Mouse (Mus musculus): ENCODE results near the gene Kdm2a. TPM values are rescaled to one million over a fixed set of nuclear protein-coding genes. Genes with fewer than 3 reads are reported as not detected.
"Not testable (repeated sequence)": the region's sequence is repeated elsewhere in the genome, so short reads cannot be mapped to it uniquely, and the experiment has no call there.

Kdm2a gene
- polyA plus RNA-seq, 1 experiment from 2014 or later: 35.5 TPM

- ATAC-seq (ENCODE audit: extremely low read depth, insufficient number of reproducible peaks, low FRiP score, low TSS enrichment); H3K27me3 ChIP-seq (replicated peaks); H3K9me3 ChIP-seq; H3K4me3 ChIP-seq; H3K9ac ChIP-seq; H3K27ac ChIP-seq (replicated peaks); H3K4me2 ChIP-seq: not testable (repeated sequence)
- peaks cover 10% of the 10 kb centered on the region; the same call in 1 of the 2 replicates for H3K4me1 ChIP-seq
- peaks cover 58% of the 10 kb centered on the region for H3K36me3 ChIP-seq
- 88% methylated on average over 1 of the region's 1 CpGs for whole genome bisulfite sequencing
These were observed 15.8 kb downstream of the Kdm2a start for GRCm38 (mm10) chr19:4382303-4382702.

GRCm38 (mm10) chr19:4370656-4371055 is 27.4 kb downstream of the Kdm2a start:
- Histone ChIP-seq H3K4me3 (no peak overlapping the region), H3K36me3 (peaks cover 18% of the 10 kb centered on the region; the same call in 1 of the 2 replicates), H3K9me3 (no peaks in the 10 kb centered on the region), H3K4me2 (no peak overlapping the region), H3K9ac (no peak overlapping the region), H3K27me3 (replicated peaks) (no peaks in the 10 kb centered on the region), H3K27ac (replicated peaks) (no peak overlapping the region), H3K4me1 (peaks cover 6% of the 10 kb centered on the region; the same call in 1 of the 2 replicates)
- 87% methylated on average over 2 of the region's 2 CpGs for WGBS
- no peak for ATAC-seq (ENCODE audit: extremely low read depth, insufficient number of reproducible peaks, low FRiP score, low TSS enrichment)

GRCm38 (mm10) chr19:4370254-4370653 is 27.8 kb downstream of the Kdm2a start:
- Histone ChIP-seq H3K9me3 (no peaks in the 10 kb centered on the region), H3K36me3 (peaks cover 19% of the 10 kb centered on the region), H3K4me2 (no peak overlapping the region), H3K27me3 (replicated peaks) (no peaks in the 10 kb centered on the region), H3K9ac (no peak overlapping the region), H3K4me3 (no peak overlapping the region), H3K27ac (replicated peaks) (no peak overlapping the region), H3K4me1 (0 out of 2 replicates have a peak, but pooled peaks cover 5% of the 10 kb centered on the region)
- 81% methylated on average over 1 of the region's 1 CpGs for WGBS
- ATAC-seq (ENCODE audit: extremely low read depth, insufficient number of reproducible peaks, low FRiP score, low TSS enrichment): no peak

- H3K4me2 ChIP-seq: no peak overlapping the region
- no peak overlapping the region for H3K9ac ChIP-seq
- ATAC-seq (ENCODE audit: extremely low read depth, insufficient number of reproducible peaks, low FRiP score, low TSS enrichment): no peak
- no peaks in the 10 kb centered on the region for H3K27me3 ChIP-seq (replicated peaks)
- H3K9me3 ChIP-seq: no peaks in the 10 kb centered on the region
- no peak overlapping the region for H3K4me3 ChIP-seq
- no peak overlapping the region for H3K27ac ChIP-seq (replicated peaks)
- H3K4me1 ChIP-seq: no peaks in the 10 kb centered on the region
- H3K36me3 ChIP-seq: peaks cover 92% of the 10 kb centered on the region
- WGBS: 84% methylated on average over 2 of the region's 2 CpGs
These were observed 48.6 kb downstream of the Kdm2a start for GRCm38 (mm10) chr19:4349455-4349854.

- H3K27me3 ChIP-seq (replicated peaks): no peaks in the 10 kb centered on the region
- H3K4me1 ChIP-seq: no peaks in the 10 kb centered on the region
- H3K4me3 ChIP-seq: no peak overlapping the region
- H3K9ac ChIP-seq: no peak overlapping the region
- no peak for ATAC-seq (ENCODE audit: extremely low read depth, insufficient number of reproducible peaks, low FRiP score, low TSS enrichment)
- H3K4me2 ChIP-seq: no peak overlapping the region
- H3K27ac ChIP-seq (replicated peaks): no peak overlapping the region
- H3K9me3 ChIP-seq: no peaks in the 10 kb centered on the region
- 85% methylated on average over 1 of the region's 1 CpGs for WGBS
- H3K36me3 ChIP-seq: peaks cover 97% of the 10 kb centered on the region
These were observed 51.6 kb downstream of the Kdm2a start for GRCm38 (mm10) chr19:4346479-4346878.

- H3K9me3 ChIP-seq: no peaks in the 10 kb centered on the region
- H3K36me3 ChIP-seq: peaks cover 64% of the 10 kb centered on the region
- WGBS: 32% methylated on average over 2 of the region's 2 CpGs
- no peak overlapping the region for H3K4me3 ChIP-seq
- H3K9ac ChIP-seq: no peak overlapping the region
- no peak for ATAC-seq (ENCODE audit: extremely low read depth, insufficient number of reproducible peaks, low FRiP score, low TSS enrichment)
- no peak overlapping the region for H3K27ac ChIP-seq (replicated peaks)
- H3K4me2 ChIP-seq: no peak overlapping the region
- H3K27me3 ChIP-seq (replicated peaks): no peaks in the 10 kb centered on the region
- peaks cover 17% of the 10 kb centered on the region for H3K4me1 ChIP-seq
These were observed 59.9 kb downstream of the Kdm2a start for GRCm38 (mm10) chr19:4338162-4338561.

GRCm38 (mm10) chr19:4333791-4334190 is 64.3 kb downstream of the Kdm2a start:
- peak; percentile 90 for ATAC-seq (ENCODE audit: extremely low read depth, insufficient number of reproducible peaks, low FRiP score, low TSS enrichment)
- Histone ChIP-seq H3K4me3 (peak overlapping the region; percentile 79), H3K4me1 (peaks cover 36% of the 10 kb centered on the region), H3K27me3 (replicated peaks) (no peaks in the 10 kb centered on the region), H3K36me3 (peaks cover 50% of the 10 kb centered on the region), H3K27ac (replicated peaks) (peak overlapping the region; percentile 95), H3K9ac (peak overlapping the region; percentile 93), H3K4me2 (peak overlapping the region; percentile 91), H3K9me3 (no peaks in the 10 kb centered on the region)
- WGBS: 1% methylated on average over 16 of the region's 16 CpGs

GRCm38 (mm10) chr19:4333100-4333775 is 64.8 kb downstream of the Kdm2a start:
- H3K4me3 ChIP-seq: peak overlapping the region; percentile 79
- H3K27ac ChIP-seq (replicated peaks): peak overlapping the region; percentile 95
- WGBS: under 1% methylated on average over 13 of the region's 13 CpGs
- H3K36me3 ChIP-seq: peaks cover 50% of the 10 kb centered on the region
- no peaks in the 10 kb centered on the region for H3K9me3 ChIP-seq
- no peaks in the 10 kb centered on the region for H3K27me3 ChIP-seq (replicated peaks)
- peaks cover 36% of the 10 kb centered on the region for H3K4me1 ChIP-seq
- no peak for ATAC-seq (ENCODE audit: extremely low read depth, insufficient number of reproducible peaks, low FRiP score, low TSS enrichment)
- peak overlapping the region; percentile 93 for H3K9ac ChIP-seq
- H3K4me2 ChIP-seq: peak overlapping the region; percentile 91

- Histone ChIP-seq H3K4me1 (peaks cover 36% of the 10 kb centered on the region), H3K4me3 (peak overlapping the region; percentile 79), H3K9ac (peak overlapping the region; percentile 93), H3K27me3 (replicated peaks) (no peaks in the 10 kb centered on the region), H3K4me2 (peak overlapping the region; percentile 91), H3K36me3 (peaks cover 52% of the 10 kb centered on the region), H3K9me3 (no peaks in the 10 kb centered on the region), H3K27ac (replicated peaks) (peak overlapping the region; percentile 95)
- no peak for ATAC-seq (ENCODE audit: extremely low read depth, insufficient number of reproducible peaks, low FRiP score, low TSS enrichment)
- 0% methylated on average over 4 of the region's 4 CpGs for WGBS
These were observed 65.4 kb downstream of the Kdm2a start for GRCm38 (mm10) chr19:4332653-4333052.

GRCm38 (mm10) chr19:4331273-4331672 is 66.8 kb downstream of the Kdm2a start:
- ATAC-seq (ENCODE audit: extremely low read depth, insufficient number of reproducible peaks, low FRiP score, low TSS enrichment): no peak
- WGBS: 68% methylated on average over 3 of the region's 3 CpGs
- no peak overlapping the region for H3K4me3 ChIP-seq
- peaks cover 57% of the 10 kb centered on the region for H3K36me3 ChIP-seq
- H3K4me2 ChIP-seq: no peak overlapping the region
- no peaks in the 10 kb centered on the region for H3K27me3 ChIP-seq (replicated peaks)
- no peak overlapping the region for H3K27ac ChIP-seq (replicated peaks)
- H3K9me3 ChIP-seq: no peaks in the 10 kb centered on the region
- H3K9ac ChIP-seq: no peak overlapping the region
- H3K4me1 ChIP-seq: peaks cover 36% of the 10 kb centered on the region

GRCm38 (mm10) chr19:4330603-4331002 is 67.5 kb downstream of the Kdm2a start:
- no peak overlapping the region for H3K9ac ChIP-seq

GRCm38 (mm10) chr19:4328737-4329304 is 69.3 kb downstream of the Kdm2a start:
- no peak overlapping the region for H3K9ac ChIP-seq
- no peak for ATAC-seq (ENCODE audit: extremely low read depth, insufficient number of reproducible peaks, low FRiP score, low TSS enrichment)
- H3K27me3 ChIP-seq (replicated peaks): no peaks in the 10 kb centered on the region
- no peak overlapping the region for H3K4me2 ChIP-seq
- H3K36me3 ChIP-seq: peaks cover 76% of the 10 kb centered on the region
- 92% methylated on average over 8 of the region's 8 CpGs for WGBS
- H3K9me3 ChIP-seq: no peaks in the 10 kb centered on the region
- H3K4me1 ChIP-seq: peaks cover 19% of the 10 kb centered on the region
- no peak overlapping the region for H3K27ac ChIP-seq (replicated peaks)
- H3K4me3 ChIP-seq: no peak overlapping the region

More at GRCm38 (mm10) chr19:4330603-4331002, 67.5 kb downstream of the Kdm2a start:
- Histone ChIP-seq H3K4me3 (no peak overlapping the region), H3K36me3 (peaks cover 63% of the 10 kb centered on the region), H3K27me3 (replicated peaks) (no peaks in the 10 kb centered on the region), H3K27ac (replicated peaks) (no peak overlapping the region), H3K9me3 (no peaks in the 10 kb centered on the region), H3K4me2 (no peak overlapping the region), H3K4me1 (peaks cover 36% of the 10 kb centered on the region)
- no peak for ATAC-seq (ENCODE audit: extremely low read depth, insufficient number of reproducible peaks, low FRiP score, low TSS enrichment)
- WGBS: 86% methylated on average over 2 of the region's 2 CpGs
